Mouse (Mus musculus): ENCODE measurements around the gene Cchcr1.
"Not testable (repeated sequence)": the region's sequence is repeated elsewhere in the genome, so short reads cannot be mapped to it uniquely, and the experiment has no call there.

Cchcr1 gene

GRCm38 (mm10) chr17:35516652-35517500 is at the start of gene Cchcr1, which contains the start of gene Tcf19:
Gene Cchcr1 (plus strand): TSS chr17:35517100.
Gene Tcf19 (minus strand): TSS chr17:35516824.
- in situ Hi-C loops (cut with MseI, MboI) = no loop called here

- in situ Hi-C loops (cut with MseI, MboI) = not testable (repeated sequence)
These were observed 48.0 kb upstream of the Cchcr1 start for GRCm38 (mm10) chr17:35468936-35469335.

GRCm38 (mm10) chr17:35469842-35470751 is 46.8 kb upstream of the Cchcr1 start, which contains the start of gene H2-Q10:
Gene H2-Q10 (plus strand): TSS chr17:35470089.
- in situ Hi-C loops (cut with MseI, MboI) = no loop called here

- in situ Hi-C loops (cut with MseI, MboI) = no loop called here
These were observed 32.8 kb upstream of the Cchcr1 start for GRCm38 (mm10) chr17:35484066-35484465.

- in situ Hi-C loops (cut with MseI, MboI) = no loop called here
These were observed 31.2 kb upstream of the Cchcr1 start for GRCm38 (mm10) chr17:35485702-35486101.

- in situ Hi-C loops (cut with MseI, MboI) = no loop called here
These were observed 30.2 kb upstream of the Cchcr1 start for GRCm38 (mm10) chr17:35486726-35487125.

- in situ Hi-C loops (cut with MseI, MboI) = no loop called here
These were observed 28.9 kb upstream of the Cchcr1 start for GRCm38 (mm10) chr17:35488041-35488440.

GRCm38 (mm10) chr17:35490320-35490719 is 26.6 kb upstream of the Cchcr1 start:
- in situ Hi-C loops (cut with MseI, MboI) = no loop called here

- in situ Hi-C loops (cut with MseI, MboI) = no loop called here
These were observed 19.8 kb upstream of the Cchcr1 start for GRCm38 (mm10) chr17:35497124-35497523.

- in situ Hi-C loops (cut with MseI, MboI) = no loop called here
These were observed 14.7 kb upstream of the Cchcr1 start for GRCm38 (mm10) chr17:35502226-35502625.

GRCm38 (mm10) chr17:35502762-35503161 is 14.1 kb upstream of the Cchcr1 start:
- in situ Hi-C loops (cut with MseI, MboI) = no loop called here

- in situ Hi-C loops (cut with MseI, MboI) = no loop called here
These were observed 13.1 kb upstream of the Cchcr1 start for GRCm38 (mm10) chr17:35503849-35504248.

GRCm38 (mm10) chr17:35504628-35505481 is 12.0 kb upstream of the Cchcr1 start:
- in situ Hi-C loops (cut with MseI, MboI) = no loop called here

GRCm38 (mm10) chr17:35505776-35506175 is 11.1 kb upstream of the Cchcr1 start, which contains the start of gene Pou5f1:
Gene Pou5f1 (plus strand): TSS chr17:35506018.
- in situ Hi-C loops (cut with MseI, MboI) = no loop called here

GRCm38 (mm10) chr17:35506881-35507280 is 10.0 kb upstream of the Cchcr1 start:
- in situ Hi-C loops (cut with MseI, MboI) = no loop called here

- in situ Hi-C loops (cut with MseI, MboI) = no loop called here
These were observed 9.2 kb upstream of the Cchcr1 start for GRCm38 (mm10) chr17:35507556-35508260.

- in situ Hi-C loops (cut with MseI, MboI) = not testable (repeated sequence)
These were observed 8.6 kb upstream of the Cchcr1 start for GRCm38 (mm10) chr17:35508279-35508678.

- in situ Hi-C loops (cut with MseI, MboI) = no loop called here
These were observed 7.6 kb upstream of the Cchcr1 start for GRCm38 (mm10) chr17:35509284-35509683.

- in situ Hi-C loops (cut with MseI, MboI) = no loop called here
These were observed 3.8 kb upstream of the Cchcr1 start for GRCm38 (mm10) chr17:35512916-35513626.

- in situ Hi-C loops (cut with MseI, MboI) = no loop called here
These were observed 3.0 kb upstream of the Cchcr1 start for GRCm38 (mm10) chr17:35513886-35514285.

Measured in mouse trophoblast stem cell (cell line).